Mouse (Mus musculus) cortical plate, adult 2 months (tissue): ENCODE data around the gene Stoml2.

Experiments used
- CTCF ChIP-seq: fragments of 200-500 bp; IDR thresholded peaks from 2 replicates; pipeline ENCODE4 v1.5.1; 2011; ENCODE audit warnings: mild to moderate bottlenecking, control low read depth, low read length; ENCODE audit not compliant: insufficient read depth; ENCODE audit errors: extremely low read depth
- POLR2A ChIP-seq: fragments of 200-500 bp; IDR thresholded peaks from 2 replicates; pipeline ENCODE4 v1.6.1; 2011; ENCODE audit warnings: mild to moderate bottlenecking, low read length, control low read depth; ENCODE audit not compliant: insufficient read depth; ENCODE audit errors: extremely low read depth

DNA sequence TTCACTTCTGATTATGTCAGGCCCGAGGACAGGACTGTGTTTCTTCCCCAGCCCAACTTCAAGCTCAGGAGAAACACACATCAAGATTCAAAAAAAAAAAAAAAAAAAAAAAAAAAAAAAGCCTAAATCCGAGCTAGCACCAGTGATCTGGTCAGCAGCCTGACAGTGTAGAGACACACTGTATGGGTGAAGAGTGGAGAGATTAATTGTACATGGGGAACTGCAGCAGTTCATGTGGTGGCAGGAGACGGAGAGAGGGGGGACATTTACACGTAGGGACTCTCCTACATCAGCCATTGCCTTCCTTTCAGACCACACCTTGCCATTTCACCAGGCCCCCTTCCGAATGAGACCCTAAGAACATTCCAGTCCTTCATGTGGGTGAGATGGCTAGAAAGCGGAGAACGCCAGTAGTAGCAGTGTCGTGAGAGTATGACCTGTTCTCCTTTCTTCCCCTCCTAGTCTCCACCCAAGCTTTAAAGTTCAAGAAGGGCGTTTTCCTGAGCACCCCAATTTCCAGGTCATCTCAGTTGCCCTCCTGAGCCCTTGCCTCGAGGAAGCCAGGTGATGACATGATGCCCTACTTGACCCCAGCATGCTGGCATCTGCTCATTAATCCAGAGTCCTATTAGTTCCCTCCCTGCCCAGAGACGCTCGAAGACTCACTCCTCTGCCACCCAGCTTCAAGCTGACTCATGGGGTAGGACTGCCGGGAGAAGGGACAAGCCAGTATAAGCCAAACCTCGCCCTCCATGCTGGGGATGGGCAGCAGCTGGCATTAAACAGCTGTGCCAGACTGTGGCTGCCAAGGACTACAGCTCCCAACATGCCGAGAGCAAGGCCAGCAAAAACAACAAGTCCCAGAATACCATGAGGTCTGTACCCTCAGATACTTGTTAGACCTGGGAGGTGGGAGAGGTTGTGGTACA, 7.3 kb upstream of the Stoml2 start:
- no peak for TF ChIP-seq CTCF
- peak; percentile 58; the same call in 1 of the 2 replicates for TF ChIP-seq POLR2A
